Mouse (Mus musculus) myocyte (in vitro differentiated cells): ENCODE results near the gene Sdk2. TPM values are rescaled to one million over a fixed set of nuclear protein-coding genes. Genes with fewer than 3 reads are reported as not detected.

Source experiments
- H3K27me3 ChIP-seq: one replicate; pipeline ENCODE4 v1.6.1; 2011; ENCODE audit not compliant: control insufficient read depth, insufficient read depth, insufficient read length
- H3K36me3 ChIP-seq: one replicate; pipeline ENCODE4 v1.6.1; 2011; ENCODE audit not compliant: control insufficient read depth, insufficient read depth
- H3K4me2 ChIP-seq: one replicate; pipeline ENCODE4 v1.6.1; 2011; ENCODE audit warnings: low read depth, control low read depth
- H3K4me3 ChIP-seq: one replicate; pipeline ENCODE4 v1.5.1; 2011; ENCODE audit warnings: mild to moderate bottlenecking, control low read depth, moderate library complexity
- H3K79me2 ChIP-seq: one replicate; pipeline ENCODE4 v1.6.1; 2011; ENCODE audit not compliant: control insufficient read depth, insufficient read depth
- H3ac ChIP-seq: one replicate; pipeline ENCODE4 v1.6.1; 2011; ENCODE audit not compliant: control insufficient read depth, insufficient read length
- CEBPB ChIP-seq: IDR thresholded peaks from 2 replicates; pipeline ENCODE4 v1.6.1; 2011; ENCODE audit warnings: mild to moderate bottlenecking, moderate library complexity; ENCODE audit not compliant: poor library complexity, insufficient read depth, severe bottlenecking
- E2F4 ChIP-seq: IDR thresholded peaks from one replicate; pipeline ENCODE4 v1.6.1; 2011; ENCODE audit warnings: mild to moderate bottlenecking, control low read depth, moderate library complexity; ENCODE audit not compliant: insufficient read depth
- MAX ChIP-seq: IDR thresholded peaks from one replicate; pipeline ENCODE4 v1.6.1; 2011; ENCODE audit warnings: low read depth, mild to moderate bottlenecking, control low read depth
- MYOD1 ChIP-seq, 3 experiments: IDR thresholded peaks; one replicate each; pipeline ENCODE4 v1.6.1; 2011; ENCODE audit warnings: control low read depth in 2 of 3, low read depth in 2 of 3, mild to moderate bottlenecking in 2 of 3, moderate library complexity in 1 of 3; ENCODE audit not compliant: insufficient read length in 2 of 3, control insufficient read depth in 1 of 3
- MYOG ChIP-seq, 3 experiments: IDR thresholded peaks; one replicate each; pipeline ENCODE4 v1.6.1; 2011; ENCODE audit warnings: control low read depth in 2 of 3, low read depth in 2 of 3, mild to moderate bottlenecking in 2 of 3; ENCODE audit not compliant: insufficient read length in 2 of 3, control insufficient read depth in 1 of 3, insufficient read depth in 1 of 3
- POLR2A ChIP-seq: IDR thresholded peaks from one replicate; pipeline ENCODE4 v1.6.1; 2011; ENCODE audit warnings: low read depth, mild to moderate bottlenecking, control low read depth, moderate library complexity; ENCODE audit not compliant: insufficient read length
- POLR2AphosphoS2 ChIP-seq: IDR thresholded peaks from one replicate; pipeline ENCODE4 v1.6.1; 2011; ENCODE audit warnings: low read depth, control low read depth; ENCODE audit not compliant: insufficient read length
- REST ChIP-seq: IDR thresholded peaks from one replicate; pipeline ENCODE4 v1.6.1; 2011; ENCODE audit warnings: mild to moderate bottlenecking, control low read depth, moderate library complexity; ENCODE audit not compliant: insufficient read depth, insufficient read length
- SRF ChIP-seq: IDR thresholded peaks from one replicate; pipeline ENCODE4 v1.6.1; 2011; ENCODE audit warnings: low read depth; ENCODE audit not compliant: control insufficient read depth, insufficient read length
- TCF12 ChIP-seq: IDR thresholded peaks from one replicate; pipeline ENCODE4 v1.6.1; 2011; ENCODE audit warnings: mild to moderate bottlenecking, control low read depth; ENCODE audit not compliant: poor library complexity, insufficient read depth, severe bottlenecking
- TCF3 ChIP-seq: IDR thresholded peaks from one replicate; pipeline ENCODE4 v1.6.1; 2011; ENCODE audit warnings: low read depth, control low read depth; ENCODE audit not compliant: insufficient read length
- USF1 ChIP-seq: IDR thresholded peaks from one replicate; pipeline ENCODE4 v1.6.1; 2011; ENCODE audit warnings: low read depth, mild to moderate bottlenecking, control low read depth, moderate library complexity
- polyA plus RNA-seq: library from polyadenylated mRNA; unstranded; fragments of >200 nt; fragmentation: generic; extraction: Trizol; gene quantifications from one replicate; pipeline ENCODE4 v1.2.1, GENCODE M21; 2012; ENCODE audit warnings: missing spikeins

Gene Sdk2
- polyA plus RNA-seq, 1 experiment = 0.06 TPM

GRCm38 (mm10) chr11:113779680-113780041 is 287.2 kb downstream of the Sdk2 start:
- no peaks in the 10 kb centered on the region for H3K79me2 ChIP-seq
- no peaks in the 10 kb centered on the region for H3K27me3 ChIP-seq
- H3K4me2 ChIP-seq = no peak overlapping the region
- no peak overlapping the region for H3ac ChIP-seq
- H3K36me3 ChIP-seq = no peaks in the 10 kb centered on the region
- TF ChIP-seq MYOD1 (IDR thresholded peaks at IDR 0.05; ENCODE audit: control insufficient read depth in 1 of 3, insufficient read length in 2 of 3, low read depth in 2 of 3) (no peak), MYOG (IDR thresholded peaks at IDR 0.05; ENCODE audit: control insufficient read depth in 1 of 3, insufficient read depth in 1 of 3, insufficient read length in 2 of 3, low read depth in 2 of 3) (no peak), E2F4 (no peak), POLR2AphosphoS2 (no peak)
- H3K4me3 ChIP-seq = no peak overlapping the region

GRCm38 (mm10) chr11:113778733-113779679 is 287.8 kb downstream of the Sdk2 start:
- Histone ChIP-seq H3K4me2 (no peak overlapping the region), H3K36me3 (no peaks in the 10 kb centered on the region), H3K79me2 (no peaks in the 10 kb centered on the region), H3K4me3 (no peak overlapping the region), H3ac (no peak overlapping the region), H3K27me3 (no peaks in the 10 kb centered on the region)
- TF ChIP-seq POLR2A = no peak
- TF ChIP-seq TCF12 = no peak
- TF ChIP-seq USF1 = no peak
- TF ChIP-seq POLR2AphosphoS2 = no peak
- TF ChIP-seq MAX = no peak
- no peak for TF ChIP-seq TCF3
- TF ChIP-seq E2F4 = no peak
- no peak for TF ChIP-seq REST
- TF ChIP-seq MYOG (IDR thresholded peaks at IDR 0.05; ENCODE audit: control insufficient read depth in 1 of 3, insufficient read depth in 1 of 3, insufficient read length in 2 of 3, low read depth in 2 of 3) = no peak
- TF ChIP-seq MYOD1 (IDR thresholded peaks at IDR 0.05; ENCODE audit: control insufficient read depth in 1 of 3, insufficient read length in 2 of 3, low read depth in 2 of 3) = no peak

GRCm38 (mm10) chr11:113777878-113778464 is 288.9 kb downstream of the Sdk2 start:
- no peak overlapping the region for H3K4me2 ChIP-seq
- no peak overlapping the region for H3K4me3 ChIP-seq
- H3K27me3 ChIP-seq = no peaks in the 10 kb centered on the region
- no peak overlapping the region for H3ac ChIP-seq
- no peaks in the 10 kb centered on the region for H3K36me3 ChIP-seq
- TF ChIP-seq USF1 (no peak), MYOD1 (IDR thresholded peaks at IDR 0.05; ENCODE audit: control insufficient read depth in 1 of 3, insufficient read length in 2 of 3, low read depth in 2 of 3) (no peak), TCF3 (no peak), REST (no peak), SRF (no peak), CEBPB (no peak), MYOG (IDR thresholded peaks at IDR 0.05; ENCODE audit: control insufficient read depth in 1 of 3, insufficient read depth in 1 of 3, insufficient read length in 2 of 3, low read depth in 2 of 3) (no peak), TCF12 (no peak), POLR2A (no peak)
- no peaks in the 10 kb centered on the region for H3K79me2 ChIP-seq

- Histone ChIP-seq H3K4me3 (no peak overlapping the region), H3K4me2 (no peak overlapping the region), H3ac (no peak overlapping the region), H3K79me2 (no peaks in the 10 kb centered on the region), H3K27me3 (no peaks in the 10 kb centered on the region), H3K36me3 (no peaks in the 10 kb centered on the region)
- TF ChIP-seq MYOD1 (IDR thresholded peaks at IDR 0.05; ENCODE audit: control insufficient read depth in 1 of 3, insufficient read length in 2 of 3, low read depth in 2 of 3) = no peak
- no peak for TF ChIP-seq CEBPB
- TF ChIP-seq POLR2AphosphoS2 = no peak
- no peak for TF ChIP-seq TCF12
- TF ChIP-seq USF1 = no peak
- TF ChIP-seq TCF3 = no peak
- TF ChIP-seq MYOG (IDR thresholded peaks at IDR 0.05; ENCODE audit: control insufficient read depth in 1 of 3, insufficient read depth in 1 of 3, insufficient read length in 2 of 3, low read depth in 2 of 3) = no peak
Observed at GRCm38 (mm10) chr11:113776851-113777511, 289.9 kb downstream of the Sdk2 start.
